Mouse (Mus musculus) midbrain, embryonic 13.5 days (tissue): Measurements from ENCODE around the gene Ccdc171. TPM values are rescaled to one million over a fixed set of nuclear protein-coding genes. Genes with fewer than 3 reads are reported as not detected.
"Not testable (repeated sequence)": the region's sequence is repeated elsewhere in the genome, so short reads cannot be mapped to it uniquely, and the experiment has no call there.

Experiments
- ATAC-seq: fragments of 200-750 bp; cut with Nextera tagmentation; 2 replicates; pipeline ENCODE4 v1.8.0; 2017; ENCODE audit warnings: mild to moderate bottlenecking, moderate TSS enrichment, moderate library complexity
- H3K27ac ChIP-seq: fragments of 300-500 bp; sonication (generic); 2 replicates; pipeline ENCODE4 v1.5.1; 2015; ENCODE audit warnings: inconsistent platforms, mild to moderate bottlenecking, moderate library complexity
- H3K27me3 ChIP-seq: fragments of 300-500 bp; sonication (generic); 2 replicates; pipeline ENCODE4 v1.6.1; 2015; ENCODE audit warnings: mild to moderate bottlenecking, inconsistent platforms
- H3K36me3 ChIP-seq: fragments of 300-500 bp; sonication (generic); 2 replicates; pipeline ENCODE4 v1.6.1; 2015; ENCODE audit warnings: mild to moderate bottlenecking, inconsistent platforms
- H3K4me1 ChIP-seq: fragments of 300-500 bp; sonication (generic); replicated peaks from 2 replicates; pipeline ENCODE4 v1.6.1; 2015; ENCODE audit warnings: inconsistent platforms
- H3K4me2 ChIP-seq: fragments of 300-500 bp; sonication (generic); replicated peaks from 2 replicates; pipeline ENCODE4 v1.6.1; 2015; ENCODE audit warnings: moderate library complexity, mild to moderate bottlenecking, inconsistent platforms
- H3K4me3 ChIP-seq: fragments of 300-500 bp; sonication (generic); replicated peaks from 2 replicates; pipeline ENCODE4 v1.5.1; 2015; ENCODE audit warnings: mild to moderate bottlenecking, inconsistent platforms
- H3K9ac ChIP-seq: fragments of 300-500 bp; sonication (generic); replicated peaks from 2 replicates; pipeline ENCODE4 v1.6.1; 2015; ENCODE audit warnings: mild to moderate bottlenecking, inconsistent platforms
- H3K9me3 ChIP-seq: fragments of 300-500 bp; sonication (generic); 2 replicates; pipeline ENCODE4 v1.6.1; 2016; ENCODE audit warnings: mild to moderate bottlenecking, inconsistent platforms
- WGBS: fragments of 180-500 bp; shearing (Covaris S2); methylation state at CpG from one replicate; pipeline ENCODE4 v1.1.7; 2015; 5-methylcytosine and 5-hydroxymethylcytosine counted together
- polyA plus RNA-seq: library from polyadenylated mRNA; unstranded; fragments of >200 nt; fragmentation: Nextera tagmentation; extraction: Ambion mirVana; gene quantifications from 2 replicates; pipeline ENCODE4 v1.2.1, GENCODE M21; 2015

The Ccdc171 gene
- polyA plus RNA-seq, result 4.1 and 5.6 TPM in 2 replicates

DNA sequence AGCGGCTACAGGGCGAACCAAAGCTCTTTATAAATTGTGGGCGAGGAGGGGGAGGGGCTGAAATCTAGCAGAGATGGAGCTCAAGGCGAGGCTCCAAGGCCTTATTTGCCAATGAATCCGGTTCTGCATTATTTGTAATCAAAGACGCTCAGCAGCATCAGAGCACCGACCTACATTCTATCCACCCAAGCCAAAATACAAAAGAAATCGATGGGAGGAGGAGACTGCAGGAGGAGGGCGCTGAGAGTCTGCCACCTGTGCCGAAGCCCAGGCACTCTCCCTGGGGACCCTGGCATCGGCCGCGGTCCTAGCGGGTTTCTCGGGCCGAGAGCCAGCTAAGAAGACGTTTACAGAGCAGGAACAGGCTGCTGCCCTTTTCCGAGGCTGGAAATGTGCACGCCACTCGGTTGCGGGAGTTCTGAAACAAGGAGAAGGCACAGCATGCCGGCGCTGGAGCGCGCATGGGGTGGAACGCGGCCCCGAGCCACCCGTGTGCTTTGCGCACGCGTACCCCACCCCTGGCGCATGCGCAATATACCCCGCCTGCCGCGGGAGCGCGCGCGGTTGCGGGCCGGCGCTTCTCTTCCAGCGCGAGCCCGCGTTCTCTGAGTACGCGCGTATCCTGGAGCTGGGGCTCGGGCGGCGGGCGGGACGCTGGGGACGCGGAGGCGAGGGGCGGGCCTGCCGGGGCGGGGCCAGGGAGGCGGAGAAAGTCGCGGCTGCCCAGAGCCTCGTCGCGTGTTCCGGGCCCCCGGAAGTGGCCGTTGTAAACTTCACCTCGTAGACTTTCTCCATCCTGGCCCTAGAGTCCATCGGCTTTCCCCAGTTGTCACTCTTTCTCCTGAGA is at the start of gene Ccdc171:
Gene Ccdc171, plus strand, starts transcription at position 703 of the 847 bp plus-strand sequence.
- H3K4me3 ChIP-seq, result peak within 1 kb of the TSS; percentile 73
- H3K27me3 ChIP-seq, result no peaks in the 10 kb centered on the region
- peak; percentile 96 for ATAC-seq
- peaks cover 25% of the 10 kb centered on the region for H3K4me1 ChIP-seq
- peak within 1 kb of the TSS; percentile 71 for H3K9ac ChIP-seq
- peak within 1 kb of the TSS; percentile 97 for H3K27ac ChIP-seq
- WGBS, result under 1% methylated on average over 61 of the region's 73 CpGs
- no peaks in the 10 kb centered on the region for H3K36me3 ChIP-seq
- peak within 1 kb of the TSS; percentile 83 for H3K4me2 ChIP-seq
- 0 out of 2 replicates have a peak, but pooled peaks cover 3% of the 10 kb centered on the region for H3K9me3 ChIP-seq

- peaks cover 30% of the 10 kb centered on the region for H3K4me1 ChIP-seq
- H3K27me3 ChIP-seq, result no peaks in the 10 kb centered on the region
- H3K27ac ChIP-seq, result peak overlapping the region; percentile 99
- H3K9me3 ChIP-seq, result no peaks in the 10 kb centered on the region
- 20% methylated on average over 12 of the region's 12 CpGs for WGBS
- peak overlapping the region; percentile 64 for H3K4me2 ChIP-seq
- H3K4me3 ChIP-seq, result peak overlapping the region; percentile 88
- H3K9ac ChIP-seq, result peak overlapping the region; percentile 97
- ATAC-seq, result no peak
- H3K36me3 ChIP-seq, result peaks cover 30% of the 10 kb centered on the region
Measured at GRCm38 (mm10) chr4:83485250-83485649, 40.1 kb upstream of the Ccdc171 start.

GRCm38 (mm10) chr4:83485735-83486116 is 39.6 kb upstream of the Ccdc171 start:
- Histone ChIP-seq H3K4me3 (peak overlapping the region; percentile 88), H3K36me3 (peaks cover 28% of the 10 kb centered on the region), H3K9me3 (no peaks in the 10 kb centered on the region), H3K27me3 (no peaks in the 10 kb centered on the region), H3K27ac (peak overlapping the region; percentile 99), H3K4me2 (peak overlapping the region; percentile 64), H3K9ac (peak overlapping the region; percentile 97), H3K4me1 (peaks cover 30% of the 10 kb centered on the region)
- under 1% methylated on average over 25 of the region's 40 CpGs for WGBS
- peak; percentile 82 for ATAC-seq

GRCm38 (mm10) chr4:83486117-83486901 is 39.0 kb upstream of the Ccdc171 start, which contains the start of gene Psip1:
Gene Psip1 (minus strand): TSS chr4:83486459.
- Histone ChIP-seq H3K9ac (peak within 1 kb of the TSS; percentile 97), H3K36me3 (peaks cover 22% of the 10 kb centered on the region), H3K4me3 (peak within 1 kb of the TSS; percentile 88), H3K27me3 (no peaks in the 10 kb centered on the region), H3K27ac (peak within 1 kb of the TSS; percentile 99), H3K4me1 (peaks cover 27% of the 10 kb centered on the region), H3K4me2 (peak within 1 kb of the TSS; percentile 64), H3K9me3 (no peaks in the 10 kb centered on the region)
- peak; percentile 96 for ATAC-seq
- WGBS, result under 1% methylated on average over 44 of the region's 86 CpGs

- Histone ChIP-seq H3K4me2 (no peak overlapping the region), H3K4me1 (peaks cover 16% of the 10 kb centered on the region), H3K4me3 (no peak overlapping the region), H3K27me3 (no peaks in the 10 kb centered on the region), H3K9ac (no peak overlapping the region), H3K36me3 (peaks cover 4% of the 10 kb centered on the region; the same call in 1 of the 2 replicates), H3K27ac (no peak overlapping the region), H3K9me3 (no peaks in the 10 kb centered on the region)
- ATAC-seq, result no peak
- 28% methylated on average over 5 of the region's 5 CpGs for WGBS
Measured at GRCm38 (mm10) chr4:83489121-83489520, 36.2 kb upstream of the Ccdc171 start.

DNA sequence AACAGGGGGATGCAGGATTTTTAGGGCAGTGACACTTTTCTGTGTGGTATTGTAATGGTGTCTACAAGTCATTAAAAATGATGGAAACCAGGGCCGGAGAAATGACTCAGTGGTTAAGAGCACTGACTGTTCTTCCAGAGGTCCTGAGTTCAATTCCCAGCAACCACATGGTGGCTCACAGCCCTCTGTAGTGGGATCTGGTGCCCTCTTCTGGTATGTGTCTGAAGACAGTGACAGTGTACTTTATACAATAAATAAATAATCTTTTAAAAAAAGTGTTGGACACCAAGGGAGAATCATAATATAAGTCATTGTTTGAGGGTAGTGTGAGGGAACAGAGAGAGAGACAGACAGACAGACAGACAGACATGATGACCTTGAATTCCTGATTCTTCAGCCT is 32.2 kb upstream of the Ccdc171 start:
- Histone ChIP-seq H3K9me3 (no peaks in the 10 kb centered on the region), H3K27me3 (no peaks in the 10 kb centered on the region), H3K4me3 (no peak overlapping the region), H3K36me3 (no peaks in the 10 kb centered on the region), H3K4me1 (no peaks in the 10 kb centered on the region; the same call in 1 of the 2 replicates), H3K27ac (no peak overlapping the region), H3K9ac (no peak overlapping the region), H3K4me2 (no peak overlapping the region)
- ATAC-seq, result no peak
- 84% methylated on average over 1 of the region's 1 CpGs for WGBS

DNA sequence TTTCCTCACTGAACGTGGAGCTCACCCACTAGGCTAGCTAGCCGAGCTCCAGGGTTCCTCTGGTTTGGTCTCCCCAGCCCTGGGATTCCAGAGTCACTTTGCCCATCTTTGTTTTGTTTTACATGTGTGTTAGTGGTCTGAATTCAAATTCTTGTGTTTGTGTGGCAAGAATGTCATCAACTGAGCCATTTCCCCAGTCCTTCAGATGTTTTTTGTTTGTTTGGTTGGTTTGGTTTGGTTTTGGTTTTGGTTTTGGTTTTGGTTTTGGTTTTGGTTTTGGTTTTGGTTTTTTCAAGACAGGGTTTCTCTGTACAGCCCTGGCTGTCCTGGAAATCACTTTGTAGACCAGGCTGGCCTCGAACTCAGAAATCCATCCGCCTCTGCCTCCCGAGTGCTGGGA is 28.3 kb upstream of the Ccdc171 start:
- ATAC-seq, H3K4me2 ChIP-seq, H3K27me3 ChIP-seq, H3K9me3 ChIP-seq, H3K27ac ChIP-seq, H3K4me1 ChIP-seq, H3K9ac ChIP-seq, H3K4me3 ChIP-seq, H3K36me3 ChIP-seq: not testable (repeated sequence)
- WGBS, result 94% methylated on average over 5 of the region's 5 CpGs

DNA sequence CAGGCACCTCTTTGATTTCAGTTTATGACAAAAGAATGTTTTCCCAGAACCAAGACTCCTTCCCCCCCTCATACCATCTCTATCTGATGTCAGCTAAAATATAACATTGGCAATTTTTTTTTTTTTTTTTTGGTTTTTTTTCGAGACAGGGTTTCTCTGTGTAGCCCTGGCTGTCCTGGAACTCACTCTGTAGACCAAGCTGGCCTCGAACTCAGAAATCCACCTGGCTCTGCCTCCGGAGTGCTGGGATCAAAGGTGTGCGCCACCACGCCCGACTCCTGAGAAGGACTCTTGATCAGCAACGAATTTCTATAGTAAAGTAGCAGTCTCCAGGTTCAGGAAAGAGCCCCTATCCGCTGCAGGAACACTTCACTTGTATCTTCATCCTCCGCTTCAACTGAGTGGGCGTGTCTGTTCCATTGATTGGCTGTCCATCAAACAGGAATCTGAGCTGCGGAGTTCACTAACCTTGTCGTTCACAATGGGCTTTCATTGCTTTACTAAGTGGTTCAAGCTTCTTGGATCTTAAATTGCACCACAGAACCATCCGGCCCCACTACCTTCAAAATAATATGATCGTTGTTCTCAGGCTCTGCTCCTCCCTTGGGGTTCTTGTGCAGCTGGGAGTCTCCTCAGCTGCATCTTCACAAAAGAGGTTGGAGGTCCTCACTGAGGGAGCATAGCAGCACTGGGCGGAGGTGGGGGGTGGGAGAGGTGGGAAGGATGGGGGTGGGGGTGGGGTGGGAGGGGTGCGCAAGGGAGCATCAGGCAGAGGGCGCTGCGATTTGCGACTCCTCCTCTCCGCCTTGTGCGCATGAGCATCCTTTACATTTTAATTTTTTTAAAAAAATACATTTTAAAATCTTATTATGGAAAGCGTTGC is 24.9 kb upstream of the Ccdc171 start:
- Histone ChIP-seq H3K27ac (peak overlapping the region; percentile 83), H3K9me3 (no peaks in the 10 kb centered on the region), H3K9ac (peak overlapping the region; percentile 55; the same call in 1 of the 2 replicates), H3K4me1 (peaks cover 5% of the 10 kb centered on the region; the same call in 1 of the 2 replicates), H3K36me3 (no peaks in the 10 kb centered on the region), H3K27me3 (no peaks in the 10 kb centered on the region), H3K4me2 (peak overlapping the region; percentile 55), H3K4me3 (peak overlapping the region; percentile 40)
- 4% methylated on average over 22 of the region's 22 CpGs for WGBS
- peak; percentile 93 for ATAC-seq

DNA sequence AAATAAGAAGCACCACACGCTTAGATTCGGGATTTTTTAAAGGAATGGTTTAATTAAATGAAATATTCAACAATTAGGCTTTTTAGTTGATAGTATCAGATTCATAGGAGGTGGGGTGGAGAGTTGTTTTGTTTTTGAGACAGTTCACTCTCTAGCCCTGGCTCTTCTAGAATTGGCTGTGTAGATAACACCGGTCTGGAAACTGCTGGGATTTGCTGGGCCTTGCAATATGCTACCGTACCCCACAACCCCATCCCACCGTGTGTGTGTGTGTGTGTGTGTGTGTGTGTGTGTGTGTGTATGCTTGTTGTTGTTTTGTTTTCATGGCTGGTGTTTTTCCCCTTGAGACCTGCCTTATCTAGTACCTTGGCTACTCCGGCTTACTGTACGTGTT is 24.3 kb upstream of the Ccdc171 start:
- peak overlapping the region; percentile 47; the same call in 1 of the 2 replicates for H3K27ac ChIP-seq
- no peaks in the 10 kb centered on the region for H3K36me3 ChIP-seq
- no peaks in the 10 kb centered on the region for H3K27me3 ChIP-seq
- H3K9ac ChIP-seq, result 0 out of 2 replicates have a peak overlapping the region, but pooled peaks have one; percentile 10
- ATAC-seq, result peak; percentile 83
- peaks cover 5% of the 10 kb centered on the region; the same call in 1 of the 2 replicates for H3K4me1 ChIP-seq
- H3K4me2 ChIP-seq, result peak overlapping the region; percentile 55
- H3K4me3 ChIP-seq, result peak overlapping the region; percentile 40
- WGBS, result 38% methylated on average over 7 of the region's 7 CpGs
- no peaks in the 10 kb centered on the region for H3K9me3 ChIP-seq

GRCm38 (mm10) chr4:83509600-83509999 is 15.7 kb upstream of the Ccdc171 start:
- Histone ChIP-seq H3K27me3 (no peaks in the 10 kb centered on the region), H3K9me3 (no peaks in the 10 kb centered on the region), H3K27ac (no peak overlapping the region), H3K4me2 (no peak overlapping the region), H3K9ac (no peak overlapping the region), H3K36me3 (no peaks in the 10 kb centered on the region), H3K4me3 (no peak overlapping the region), H3K4me1 (no peaks in the 10 kb centered on the region)
- WGBS, result 56% methylated on average over 2 of the region's 2 CpGs
- ATAC-seq, result no peak

DNA sequence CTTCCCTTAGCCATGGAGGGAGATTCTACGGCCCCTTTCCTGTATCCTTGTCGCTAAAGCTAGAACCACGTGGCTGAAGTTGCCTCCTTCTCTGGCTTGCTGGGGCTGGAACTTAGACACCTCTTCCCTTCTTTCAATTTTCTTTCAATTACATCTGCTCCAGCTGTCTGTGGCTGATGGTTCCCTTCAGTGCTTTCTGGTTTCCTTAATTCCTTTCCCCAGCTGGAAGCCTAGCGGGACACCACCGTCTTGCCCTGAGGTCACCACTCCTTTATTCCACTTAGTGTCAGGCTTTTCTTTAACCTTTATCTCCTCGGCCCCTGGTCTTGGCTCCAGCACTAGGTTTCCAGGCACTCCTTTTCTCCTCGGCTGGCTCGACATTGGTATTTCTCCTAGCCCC is 14.3 kb upstream of the Ccdc171 start:
- no peak for ATAC-seq
- 32% methylated on average over 8 of the region's 8 CpGs for WGBS
- Histone ChIP-seq H3K27ac (no peak overlapping the region), H3K4me3 (no peak overlapping the region), H3K9ac (no peak overlapping the region), H3K4me2 (no peak overlapping the region), H3K9me3 (no peaks in the 10 kb centered on the region), H3K27me3 (no peaks in the 10 kb centered on the region), H3K4me1 (no peaks in the 10 kb centered on the region), H3K36me3 (no peaks in the 10 kb centered on the region)
